Mouse (Mus musculus) ES-Bruce4 (cell line): ENCODE data around the gene Rapgefl1.

Experiments
- CTCF ChIP-seq: IDR thresholded peaks from one replicate; pipeline ENCODE4 v1.8.1; 2011; ENCODE audit warnings: low read depth, low read length
- POLR2A ChIP-seq: IDR thresholded peaks from one replicate; pipeline ENCODE4 v1.8.1; 2011; ENCODE audit warnings: low read length; ENCODE audit not compliant: insufficient read depth

DNA sequence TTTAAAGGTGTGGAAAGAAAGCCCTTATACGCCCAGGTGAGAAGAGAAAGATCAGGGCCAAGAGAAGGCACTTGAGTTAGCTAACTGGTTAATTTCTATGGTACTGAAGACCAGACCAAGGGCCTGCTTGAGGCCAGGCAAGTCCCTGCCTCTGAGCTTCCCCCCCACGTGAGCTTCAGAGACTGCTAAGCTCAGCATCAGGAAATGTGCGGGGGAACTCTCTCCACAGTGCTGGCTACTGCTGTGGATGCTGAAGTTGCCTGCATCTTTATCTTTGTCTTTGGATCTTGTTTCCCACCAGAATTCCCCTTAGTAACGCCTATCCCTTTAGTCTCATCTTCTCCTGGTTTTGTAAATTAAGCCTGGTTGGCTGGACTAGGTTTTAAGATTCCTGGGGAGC is 34.8 kb downstream of the Rapgefl1 start:
- TF ChIP-seq CTCF = no peak
- TF ChIP-seq POLR2A = no peak
